Mouse (Mus musculus) midbrain, embryonic 11.5 days (tissue): Measurements from ENCODE around the gene Usp18. TPM values are rescaled to one million over a fixed set of nuclear protein-coding genes. Genes with fewer than 3 reads are reported as not detected.

Experiments
- ATAC-seq: fragments of 200-750 bp; cut with Nextera tagmentation; 2 replicates; pipeline ENCODE4 v1.8.0; 2017; ENCODE audit warnings: moderate TSS enrichment, moderate library complexity; ENCODE audit not compliant: low FRiP score
- DNase-seq: peaks from one replicate; pipeline ENCODE4 v3.0.0; 2015; ENCODE audit warnings: low spot score; ENCODE audit errors: missing footprints
- H3K27ac ChIP-seq: fragments of 300-500 bp; sonication (generic); 2 replicates; pipeline ENCODE4 v1.5.1; 2014; ENCODE audit warnings: low read depth, low read length
- H3K27me3 ChIP-seq: fragments of 300-500 bp; sonication (generic); 2 replicates; pipeline ENCODE4 v1.6.1; 2014; ENCODE audit warnings: mild to moderate bottlenecking, low read length, moderate library complexity, mixed read lengths; ENCODE audit not compliant: control insufficient read depth, insufficient read depth
- H3K36me3 ChIP-seq: fragments of 300-500 bp; sonication (generic); 2 replicates; pipeline ENCODE4 v1.6.1; 2014; ENCODE audit warnings: mild to moderate bottlenecking, low read length, moderate library complexity, mixed read lengths; ENCODE audit not compliant: control insufficient read depth, insufficient read depth
- H3K4me1 ChIP-seq: fragments of 300-500 bp; sonication (generic); 2 replicates; pipeline ENCODE4 v1.6.1; 2014; ENCODE audit warnings: low read length; ENCODE audit not compliant: control insufficient read depth, insufficient read depth
- H3K4me2 ChIP-seq: fragments of 300-500 bp; sonication (generic); 2 replicates; pipeline ENCODE4 v1.6.1; 2014; ENCODE audit warnings: mild to moderate bottlenecking, moderate library complexity
- H3K4me3 ChIP-seq: fragments of 300-500 bp; sonication (generic); 2 replicates; pipeline ENCODE4 v1.5.1; 2014; ENCODE audit warnings: low read depth, low read length
- H3K9ac ChIP-seq: fragments of 300-500 bp; sonication (generic); 2 replicates; pipeline ENCODE4 v1.6.1; 2014; ENCODE audit warnings: low read length
- H3K9me3 ChIP-seq: fragments of 300-500 bp; sonication (generic); 2 replicates; pipeline ENCODE4 v1.6.1; 2016; ENCODE audit warnings: low read length; ENCODE audit not compliant: control insufficient read depth
- WGBS: fragments of 180-500 bp; shearing (Covaris S2); extraction: QIAGEN DNeasy Blood & Tissue Kit; methylation state at CpG from one replicate; pipeline ENCODE4 v1.1.7; 2014; 5-methylcytosine and 5-hydroxymethylcytosine counted together
- polyA plus RNA-seq: library from polyadenylated mRNA; unstranded; fragments of >200 nt; fragmentation: Nextera tagmentation; extraction: Ambion mirVana; gene quantifications from 2 replicates; pipeline ENCODE4 v1.2.1, GENCODE M21; 2014

The Usp18 gene
- 0.77 and 1.0 TPM in 2 replicates for polyA plus RNA-seq

DNA sequence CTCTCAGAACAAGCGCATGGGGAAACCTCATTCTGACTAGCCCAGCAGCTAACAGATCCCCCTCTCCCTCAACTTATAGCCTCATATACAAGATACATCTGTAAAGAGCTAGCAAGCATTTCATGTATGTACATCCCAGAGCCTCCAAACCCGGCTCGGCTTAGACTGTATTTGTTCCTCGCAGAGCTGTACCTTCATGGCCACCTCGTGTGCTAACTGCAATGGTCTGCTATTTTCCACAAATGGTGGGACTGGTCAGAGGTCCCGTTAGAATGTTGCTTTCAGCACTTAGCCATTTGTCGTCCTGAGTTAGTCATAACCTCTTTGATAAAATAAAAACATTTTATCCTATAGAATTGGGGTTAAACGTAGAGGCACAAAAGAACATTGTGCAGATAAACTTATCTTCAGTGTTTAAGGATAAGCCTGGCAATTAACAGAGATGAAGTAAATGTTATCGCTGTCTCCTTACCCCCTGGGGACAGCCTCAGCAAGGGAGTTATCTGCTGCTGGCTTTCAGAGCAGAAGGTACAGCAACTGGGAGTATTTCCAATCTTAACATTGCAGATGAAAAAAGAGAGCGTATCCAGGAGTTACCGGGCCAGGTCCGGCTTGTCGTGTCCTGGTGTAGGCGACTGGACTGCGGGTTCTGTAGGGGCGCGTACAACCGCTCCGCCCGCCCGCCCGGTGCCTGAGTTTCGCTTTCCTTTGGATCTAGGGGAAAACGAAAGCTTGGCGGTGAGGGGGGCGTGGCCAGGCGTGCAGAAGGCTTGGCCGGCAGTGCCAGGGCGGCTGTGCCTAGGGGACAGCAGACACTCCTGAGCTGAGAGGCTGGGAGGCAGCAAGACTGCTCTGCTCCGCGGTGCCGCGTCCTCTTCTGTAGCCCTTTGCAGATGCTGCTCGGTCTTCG is at the start of gene Usp18:
TSS of gene Usp18 (plus strand) at position 780 of the 910 bp plus-strand sequence.
- H3K4me3 ChIP-seq, result peak within 1 kb of the TSS; percentile 50

DNA sequence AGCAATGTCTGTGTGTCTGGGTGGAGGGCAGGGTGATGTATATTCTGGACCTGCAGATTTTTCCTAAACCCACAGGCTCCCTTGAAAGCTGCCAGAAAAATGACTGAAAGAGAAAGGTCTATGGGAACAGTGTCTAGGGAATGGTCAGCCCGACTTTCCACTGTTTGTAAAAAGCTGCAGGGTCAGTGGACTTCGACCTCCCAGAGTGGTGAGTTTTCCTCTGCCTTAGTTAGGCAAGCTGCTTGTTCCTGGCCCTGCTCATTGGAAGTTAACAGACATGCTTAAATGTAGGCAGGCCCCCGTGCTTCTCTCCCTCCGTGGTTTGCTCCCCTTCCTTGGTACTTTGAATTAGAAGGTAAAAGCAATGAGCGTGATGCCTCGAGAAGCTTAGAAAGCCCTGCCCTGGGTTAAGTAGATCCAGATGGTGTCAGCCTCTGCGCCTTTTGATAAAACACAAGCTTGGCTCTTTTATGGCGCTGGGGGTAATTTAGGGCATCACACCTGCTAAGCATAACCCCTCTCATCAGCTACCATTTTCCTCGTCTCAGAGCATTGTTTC is 47.8 kb upstream of the Usp18 start:
- H3K9me3 ChIP-seq, result no peaks in the 10 kb centered on the region
- DNase-seq (no peak), ATAC-seq (no peak)
- no peaks in the 10 kb centered on the region for H3K4me1 ChIP-seq
- H3K4me2 ChIP-seq, result no peak overlapping the region
- H3K27ac ChIP-seq, result no peak overlapping the region
- no peak overlapping the region for H3K9ac ChIP-seq
- 0 out of 2 replicates have a peak, but pooled peaks cover 2% of the 10 kb centered on the region for H3K36me3 ChIP-seq
- WGBS, result 68% methylated on average over 9 of the region's 9 CpGs
- H3K27me3 ChIP-seq, result no peaks in the 10 kb centered on the region
- no peak overlapping the region for H3K4me3 ChIP-seq

More for the DNA sequence above, at the start of gene Usp18:
- 11% methylated on average over 34 of the region's 35 CpGs for WGBS
- Histone ChIP-seq H3K9me3 (no peaks in the 10 kb centered on the region), H3K27me3 (no peaks in the 10 kb centered on the region; the same call in 1 of the 2 replicates), H3K9ac (peak within 1 kb of the TSS; percentile 54), H3K4me2 (peak within 1 kb of the TSS; percentile 70), H3K36me3 (no peaks in the 10 kb centered on the region), H3K27ac (no peak within 1 kb of the TSS), H3K4me1 (peaks cover 2% of the 10 kb centered on the region; the same call in 1 of the 2 replicates)
- DNase-seq, result peak; percentile 95
- peak; percentile 94 for ATAC-seq

GRCm38 (mm10) chr6:121200458-121200857 is 45.2 kb upstream of the Usp18 start:
- Histone ChIP-seq H3K27me3 (no peaks in the 10 kb centered on the region), H3K9me3 (no peaks in the 10 kb centered on the region), H3K27ac (no peak overlapping the region), H3K4me2 (no peak overlapping the region), H3K4me3 (no peak overlapping the region), H3K36me3 (no peaks in the 10 kb centered on the region), H3K9ac (no peak overlapping the region), H3K4me1 (no peaks in the 10 kb centered on the region)
- 98% methylated on average over 4 of the region's 4 CpGs for WGBS
- DNase-seq (no peak), ATAC-seq (no peak)

DNA sequence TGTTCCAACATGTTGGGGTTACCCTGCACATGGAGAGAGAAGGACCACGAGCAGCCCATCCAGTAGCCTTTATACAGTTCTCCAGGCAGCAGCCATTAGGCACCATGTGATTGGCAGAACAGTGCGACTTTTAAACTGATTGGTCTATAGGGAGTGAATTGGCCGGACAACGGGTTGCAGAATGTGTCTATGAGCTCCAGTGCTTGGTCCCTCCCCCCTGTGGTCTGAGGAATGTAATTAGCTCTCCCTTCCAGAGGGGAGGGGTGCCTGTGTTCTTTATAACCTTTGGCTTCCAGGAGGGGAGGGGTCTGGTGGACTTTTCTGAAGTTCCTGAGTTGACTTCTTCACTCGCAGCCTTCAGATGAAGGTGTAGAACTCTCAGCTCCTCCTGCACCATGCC is 43.7 kb upstream of the Usp18 start:
- Histone ChIP-seq H3K36me3 (no peaks in the 10 kb centered on the region), H3K27ac (no peak overlapping the region), H3K4me2 (no peak overlapping the region), H3K27me3 (no peaks in the 10 kb centered on the region), H3K4me1 (no peaks in the 10 kb centered on the region), H3K9me3 (no peaks in the 10 kb centered on the region), H3K4me3 (no peak overlapping the region), H3K9ac (no peak overlapping the region)
- DNase-seq, result no peak
- 83% methylated on average over 5 of the region's 5 CpGs for WGBS
- no peak for ATAC-seq

DNA sequence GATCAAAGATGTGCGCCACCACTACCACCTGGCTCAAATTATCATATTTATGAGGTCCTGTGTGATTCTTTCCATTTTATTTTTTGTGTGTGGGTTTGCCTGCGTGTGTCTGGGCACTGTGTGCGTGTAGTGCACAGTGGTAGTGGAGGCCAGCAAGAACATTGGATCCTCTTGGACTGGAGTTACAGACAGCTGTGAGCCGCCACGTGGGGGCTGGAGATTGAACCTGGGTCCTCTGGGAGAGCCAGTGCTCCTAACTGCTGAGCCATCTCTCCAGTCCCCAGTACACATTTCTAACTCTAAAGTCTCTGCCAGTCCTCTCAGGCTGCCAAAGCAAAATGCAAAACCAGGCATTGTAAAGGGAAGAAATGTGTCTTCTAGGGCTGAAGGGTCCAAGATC is 39.2 kb upstream of the Usp18 start:
- H3K36me3 ChIP-seq, result no peaks in the 10 kb centered on the region
- DNase-seq (no peak), ATAC-seq (no peak)
- H3K27me3 ChIP-seq, result peaks cover 17% of the 10 kb centered on the region
- H3K27ac ChIP-seq, result no peak overlapping the region
- H3K4me2 ChIP-seq, result no peak overlapping the region
- WGBS, result 87% methylated on average over 5 of the region's 5 CpGs
- peaks cover 10% of the 10 kb centered on the region for H3K4me1 ChIP-seq
- no peak overlapping the region for H3K4me3 ChIP-seq
- H3K9me3 ChIP-seq, result no peaks in the 10 kb centered on the region
- H3K9ac ChIP-seq, result no peak overlapping the region

DNA sequence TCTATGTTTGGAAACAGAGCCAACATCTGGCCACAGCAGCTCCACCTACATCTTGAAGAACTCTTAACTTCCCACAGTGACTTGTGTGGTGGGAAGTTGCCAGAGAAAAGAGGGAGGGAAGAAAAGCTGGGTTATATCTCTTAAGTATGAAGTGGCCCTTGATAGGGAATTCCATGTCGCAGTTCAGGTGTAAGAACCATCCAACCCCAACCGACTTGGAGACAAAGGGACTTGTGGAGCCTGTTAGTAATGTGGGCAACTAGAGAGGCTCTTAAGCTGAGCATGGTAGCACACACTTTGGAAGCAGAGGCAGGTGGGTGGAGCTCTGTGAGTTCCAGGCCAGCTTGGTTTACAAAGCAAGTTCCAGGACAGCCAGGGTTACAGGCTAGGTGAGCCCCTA is 36.1 kb upstream of the Usp18 start:
- Histone ChIP-seq H3K4me1 (peaks cover 13% of the 10 kb centered on the region), H3K27ac (no peak overlapping the region), H3K4me3 (no peak overlapping the region), H3K9ac (no peak overlapping the region), H3K4me2 (no peak overlapping the region), H3K9me3 (no peaks in the 10 kb centered on the region), H3K27me3 (peaks cover 22% of the 10 kb centered on the region), H3K36me3 (no peaks in the 10 kb centered on the region)
- ATAC-seq (no peak), DNase-seq (no peak)
- 79% methylated on average over 2 of the region's 2 CpGs for WGBS

- WGBS, result 5% methylated on average over 29 of the region's 30 CpGs
- peak within 1 kb of the TSS; percentile 41 for H3K4me3 ChIP-seq
- H3K36me3 ChIP-seq, result no peaks in the 10 kb centered on the region
- H3K9me3 ChIP-seq, result no peaks in the 10 kb centered on the region
- peak within 1 kb of the TSS; percentile 54 for H3K9ac ChIP-seq
- peaks cover 13% of the 10 kb centered on the region for H3K4me1 ChIP-seq
- H3K27ac ChIP-seq, result no peak within 1 kb of the TSS
- peak; percentile 94 for DNase-seq
- peaks cover 22% of the 10 kb centered on the region for H3K27me3 ChIP-seq
- H3K4me2 ChIP-seq, result peak within 1 kb of the TSS; percentile 92
- peak; percentile 71 for ATAC-seq
These were observed 35.4 kb upstream of the Usp18 start, which contains the start of gene Tuba8 for GRCm38 (mm10) chr6:121210149-121210925. Gene Tuba8 (plus strand): TSS chr6:121210696.

DNA sequence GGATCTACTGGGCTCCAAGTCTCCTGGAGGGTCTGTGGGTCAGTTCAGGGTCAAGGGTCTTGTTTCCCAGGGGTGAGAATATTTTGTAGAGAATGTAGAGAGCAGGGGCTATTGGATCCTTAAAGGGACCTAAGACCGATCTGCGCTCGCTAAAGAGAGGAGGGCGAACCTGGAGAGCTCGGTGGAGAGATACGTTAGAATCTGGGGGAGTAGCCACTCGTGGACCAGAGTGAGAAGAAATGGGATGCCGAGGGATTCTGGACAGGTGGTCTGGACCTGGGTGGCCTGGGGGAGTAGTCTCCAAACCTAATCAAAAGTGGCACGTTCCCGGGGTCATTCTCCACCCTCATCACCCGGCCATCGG is 34.8 kb upstream of the Usp18 start:
- Histone ChIP-seq H3K9me3 (no peaks in the 10 kb centered on the region), H3K4me1 (peaks cover 13% of the 10 kb centered on the region), H3K4me3 (peak overlapping the region; percentile 41), H3K27ac (no peak overlapping the region), H3K4me2 (peak overlapping the region; percentile 92), H3K9ac (peak overlapping the region; percentile 54), H3K27me3 (peaks cover 22% of the 10 kb centered on the region), H3K36me3 (no peaks in the 10 kb centered on the region)
- ATAC-seq (no peak), DNase-seq (peak; percentile 91)
- WGBS, result 0% methylated on average over 12 of the region's 12 CpGs
